Mouse (Mus musculus) T-helper 2 cell (primary cell): ENCODE results near the gene Htra1.

ENCODE experiments used
- in situ Hi-C: fragments of 300-600 bp; cut with MboI, MseI; formaldehyde crosslinking; loops from one replicate; pipeline ENCODE4 v1.15.1; 2025; ENCODE audit warnings: high pct_unique_total_duplicates

Htra1 gene

DNA sequence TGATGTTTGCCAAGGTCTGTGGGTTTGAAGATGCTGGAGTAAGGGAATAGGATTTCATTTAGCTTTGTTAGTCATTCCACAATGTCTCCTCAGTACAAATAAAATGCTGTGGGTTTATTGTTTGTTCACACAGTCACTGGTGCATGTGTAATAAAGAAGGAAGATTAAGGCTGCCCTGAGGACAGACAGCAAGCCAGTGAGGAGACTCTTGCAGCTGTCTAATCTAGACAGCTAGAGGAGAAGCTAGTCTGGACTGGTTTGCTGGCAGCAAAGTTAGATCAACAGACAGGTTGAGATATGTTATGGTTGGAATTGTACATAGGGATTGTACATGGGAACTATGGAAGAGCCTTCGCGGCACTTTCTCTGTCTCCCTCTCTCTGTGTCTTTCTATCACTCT is 71.3 kb downstream of the Htra1 start:
- in situ Hi-C loops = no loop called here

DNA sequence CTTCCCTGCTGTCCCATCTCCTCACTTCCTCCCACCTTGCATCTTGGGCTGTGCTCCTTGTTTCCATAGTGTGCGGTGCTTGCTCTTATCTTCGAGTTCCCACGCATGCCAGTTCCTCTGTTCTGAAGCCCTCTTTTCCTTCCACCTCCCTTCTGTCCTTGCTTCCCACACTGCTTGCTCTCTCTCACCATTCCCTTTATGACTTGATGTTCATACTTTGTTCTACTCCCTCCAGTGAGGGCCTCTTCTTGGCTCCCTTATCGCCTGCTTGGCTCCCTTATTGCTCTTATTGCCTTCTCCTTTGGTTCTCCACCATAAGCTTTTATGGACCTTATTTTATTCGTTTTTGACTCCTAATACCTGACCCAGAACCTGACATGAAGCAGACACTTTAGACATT is 73.3 kb downstream of the Htra1 start:
- in situ Hi-C loops = no loop called here

DNA sequence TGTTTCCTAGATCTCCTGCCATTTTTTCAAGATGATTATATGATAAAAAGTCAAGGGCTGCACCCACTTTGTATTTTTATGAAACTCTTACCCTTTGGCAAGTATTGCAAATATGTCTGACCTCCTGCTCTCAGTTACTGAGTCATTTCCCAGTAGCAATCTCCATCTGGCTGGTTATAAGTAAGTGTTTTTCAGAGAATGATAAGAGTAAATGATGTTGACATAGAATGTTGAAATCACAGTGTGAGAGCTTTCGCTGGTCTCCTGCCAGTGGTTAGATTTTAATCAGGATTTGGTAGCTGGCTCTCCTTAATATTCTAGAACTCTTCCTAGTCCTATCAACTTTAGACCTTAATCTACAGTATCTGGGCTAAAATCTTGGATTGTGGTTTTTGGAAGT is 76.0 kb downstream of the Htra1 start:
- in situ Hi-C loops = no loop called here

DNA sequence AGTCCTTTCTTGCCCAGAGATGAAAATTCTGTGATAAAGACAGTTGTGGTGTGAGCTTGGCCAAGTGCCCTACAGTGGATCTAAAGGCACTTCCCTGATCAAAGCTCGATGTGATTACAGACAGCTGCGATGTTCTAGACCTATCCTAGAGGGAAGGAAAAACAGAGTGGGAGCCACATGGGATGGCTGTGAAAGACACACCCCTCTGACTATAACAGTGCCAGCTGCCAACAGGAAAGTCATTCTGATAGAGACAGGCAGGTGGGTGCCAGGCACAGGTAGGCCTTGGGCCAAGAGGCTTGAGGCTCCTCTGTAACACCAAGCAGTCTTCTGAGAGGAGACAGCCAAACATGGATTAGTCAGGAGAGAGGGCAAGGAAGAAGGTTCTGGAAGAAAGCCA is 83.3 kb downstream of the Htra1 start:
- in situ Hi-C loops = no loop called here

DNA sequence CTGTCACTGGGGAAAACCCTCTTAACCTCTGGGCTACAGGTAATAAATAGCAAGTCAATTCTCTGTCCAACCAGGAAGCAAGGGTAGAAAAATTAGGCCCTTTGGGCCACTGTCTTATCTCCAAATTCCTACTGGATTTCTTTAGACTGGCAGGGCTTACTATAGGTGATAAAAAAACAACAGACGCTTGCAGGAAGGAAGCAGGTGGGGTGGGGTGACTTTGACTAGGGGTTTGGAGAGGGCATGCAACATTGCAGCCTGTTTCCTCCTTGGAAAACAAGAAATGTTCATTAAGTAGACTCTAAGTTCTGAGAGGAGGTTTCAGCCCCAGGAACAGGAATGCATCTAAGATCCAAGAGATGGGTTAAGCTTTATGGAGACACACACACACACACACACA is 88.9 kb downstream of the Htra1 start:
- in situ Hi-C loops = no loop called here

DNA sequence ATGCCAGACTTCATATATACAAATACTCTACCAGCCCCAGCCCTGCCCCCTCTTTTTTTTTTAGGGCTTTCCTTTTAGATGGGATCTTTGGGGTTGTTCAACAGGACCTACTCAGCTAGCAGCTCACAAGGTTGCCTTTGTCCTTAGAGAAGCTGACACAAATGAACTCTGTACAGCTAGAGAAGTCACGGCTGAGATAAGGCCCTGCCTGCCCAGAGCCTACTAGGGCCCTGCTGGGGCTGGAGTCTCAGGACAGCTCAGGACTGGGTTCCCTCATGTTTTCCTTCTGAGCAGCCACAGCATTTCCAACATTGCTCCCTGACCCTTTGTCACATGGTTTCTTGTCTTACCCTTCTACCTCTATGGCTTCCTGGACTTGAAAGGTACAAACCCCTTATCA is 91.6 kb downstream of the Htra1 start:
- in situ Hi-C loops = no loop called here

DNA sequence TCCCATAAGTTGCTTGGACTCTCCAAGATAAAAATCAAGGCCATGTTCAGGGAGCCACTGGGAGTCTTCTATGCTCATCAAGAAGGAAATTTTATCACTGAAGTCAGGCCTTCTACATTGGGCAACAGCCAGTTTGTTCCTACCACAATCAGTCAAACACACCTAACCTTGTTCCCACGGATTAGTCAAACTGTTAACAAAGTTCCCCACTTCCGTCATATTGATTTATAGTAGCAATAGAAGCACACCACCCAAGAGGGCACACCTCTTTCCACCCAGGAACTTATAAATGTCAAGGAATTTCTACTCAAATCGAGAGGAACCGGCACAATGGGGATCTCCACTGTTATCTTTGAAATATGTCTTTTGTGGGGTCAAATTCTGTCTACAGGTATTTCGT is 95.8 kb downstream of the Htra1 start, which contains the start of gene Dmbt1:
Dmbt1 (plus strand) TSS at position 299 of the 400 bp plus-strand sequence.
- in situ Hi-C loops = no loop called here
